In genomic region chr1:167247886-167248285, GRCm38 (mm10) we compare ENCODE assay signal across 18 mouse cellular contexts. TPM values are rescaled to one million over a fixed set of nuclear protein-coding genes. Genes with fewer than 3 reads are reported as not detected.
DNase-seq lines count a peak whose midpoint lies in the region; ATAC-seq lines count a peak whose summit lies in the region.
"Had no signal": no experiment of that assay in that cellular context is flagged by ENCODE, and none has a peak within 500 bp of the region (broad histone marks: within the 10 kb centered on the region; RNA-seq: fewer than 3 reads in every experiment).

No protein-coding gene starts in this region.

- no peak overlapping the region for H3K9ac ChIP-seq in forebrain, embryonic 16.5 days (replicated peaks; ENCODE audit: low read depth, low read length)
- H3K9ac ChIP-seq in forebrain, embryonic 14.5 days (ENCODE audit: low read length) = no peak overlapping the region
- no peak overlapping the region for H3K9ac ChIP-seq in lung, embryonic 16.5 days (ENCODE audit: low read length)
- H3K9ac ChIP-seq in stomach, embryonic 15.5 days = no peak overlapping the region
- H3K9ac ChIP-seq: hindbrain, embryonic 14.5 days; intestine, embryonic 15.5 days; limb, embryonic 12.5 days; liver, embryonic 15.5 days had no signal

- no peak overlapping the region for H3K27ac ChIP-seq in forebrain, embryonic 16.5 days (ENCODE audit: low read length)
- H3K27ac ChIP-seq in forebrain, embryonic 14.5 days (ENCODE audit: low read depth, low read length) = no peak overlapping the region
- H3K27ac ChIP-seq in lung, embryonic 16.5 days (ENCODE audit: low read length) = peak overlapping the region; percentile 57
- peak overlapping the region; percentile 12; the same call in 1 of the 2 replicates for H3K27ac ChIP-seq in stomach, embryonic 15.5 days
- H3K27ac ChIP-seq: hindbrain, embryonic 14.5 days; intestine, embryonic 15.5 days; limb, embryonic 12.5 days; liver, embryonic 15.5 days had no signal

- no peak overlapping the region for H3K4me3 ChIP-seq in forebrain, embryonic 16.5 days (replicated peaks; ENCODE audit: low read length)
- H3K4me3 ChIP-seq in forebrain, embryonic 14.5 days (ENCODE audit: low read depth, low read length) = no peak overlapping the region
- no peak overlapping the region for H3K4me3 ChIP-seq in lung, embryonic 16.5 days (ENCODE audit: low read length)
- H3K4me3 ChIP-seq in stomach, embryonic 15.5 days (replicated peaks) = no peak overlapping the region
- H3K4me3 ChIP-seq: intestine, embryonic 15.5 days; limb, embryonic 12.5 days; liver, embryonic 15.5 days; megakaryocyte, embryonic 14.5 days had no signal

- peaks cover 13% of the 10 kb centered on the region for H3K4me1 ChIP-seq in forebrain, embryonic 16.5 days (replicated peaks; ENCODE audit: control insufficient read depth, insufficient read depth, low read length)
- peaks cover 23% of the 10 kb centered on the region for H3K4me1 ChIP-seq in forebrain, embryonic 14.5 days (ENCODE audit: control insufficient read depth, insufficient read depth, low read length)
- H3K4me1 ChIP-seq in lung, embryonic 16.5 days (replicated peaks; ENCODE audit: control insufficient read depth, insufficient read depth, low read length) = peaks cover 48% of the 10 kb centered on the region
- H3K4me1 ChIP-seq in stomach, embryonic 15.5 days = peaks cover 28% of the 10 kb centered on the region

- DNase-seq in forebrain, embryonic 14.5 days (ENCODE audit: low spot score) = no peak
- DNase-seq in lung, postnatal 36 days = no peak
- DNase-seq in thymus, postnatal 4 days = peak; percentile 67
- DNase-seq in heart, postnatal 10 days = no peak
- DNase-seq: adrenal gland, postnatal 10 days; cerebellum, adult 11-12 months; gastrocnemius, postnatal 25 days; heart, postnatal 14 days; right cerebral cortex, postnatal 4 days had no signal

- intact Hi-C loops in heart, postnatal 10 days (cut with DNase I) = no loop called here

- WGBS in forebrain, embryonic 16.5 days = 75% methylated on average over 9 of the region's 9 CpGs
- 72% methylated on average over 9 of the region's 9 CpGs for WGBS in forebrain, embryonic 14.5 days
- WGBS in lung, embryonic 16.5 days = 81% methylated on average over 9 of the region's 9 CpGs
- 78% methylated on average over 9 of the region's 9 CpGs for WGBS in stomach, embryonic 15.5 days

- no peaks in the 10 kb centered on the region for H3K36me3 ChIP-seq in forebrain, embryonic 16.5 days (ENCODE audit: control insufficient read depth, insufficient read depth)
- no peaks in the 10 kb centered on the region for H3K36me3 ChIP-seq in forebrain, embryonic 14.5 days (ENCODE audit: control insufficient read depth, insufficient read depth, low read length)
- no peaks in the 10 kb centered on the region for H3K36me3 ChIP-seq in lung, embryonic 16.5 days (ENCODE audit: control insufficient read depth, insufficient read depth, low read length)
- H3K36me3 ChIP-seq in stomach, embryonic 15.5 days = no peaks in the 10 kb centered on the region
- H3K36me3 ChIP-seq: intestine, embryonic 15.5 days; limb, embryonic 12.5 days; liver, embryonic 15.5 days had no signal

- no peaks in the 10 kb centered on the region for H3K27me3 ChIP-seq in forebrain, embryonic 16.5 days (replicated peaks; ENCODE audit: control insufficient read depth, insufficient read depth, low read length)
- H3K27me3 ChIP-seq in forebrain, embryonic 14.5 days (replicated peaks; ENCODE audit: control insufficient read depth, insufficient read depth, low read length) = no peaks in the 10 kb centered on the region
- H3K27me3 ChIP-seq in lung, embryonic 16.5 days (ENCODE audit: control insufficient read depth, insufficient read depth, low read depth, low read length) = no peaks in the 10 kb centered on the region
- H3K27me3 ChIP-seq in stomach, embryonic 15.5 days (replicated peaks) = no peaks in the 10 kb centered on the region
- H3K27me3 ChIP-seq: CH12.LX; intestine, embryonic 15.5 days; limb, embryonic 12.5 days; liver, embryonic 15.5 days; megakaryocyte, embryonic 14.5 days had no signal

- H3K4me2 ChIP-seq in forebrain, embryonic 16.5 days (ENCODE audit: low read length) = no peak overlapping the region
- no peak overlapping the region for H3K4me2 ChIP-seq in forebrain, embryonic 14.5 days (ENCODE audit: low read length)
- no peak overlapping the region for H3K4me2 ChIP-seq in lung, embryonic 16.5 days (ENCODE audit: low read depth, low read length)
- H3K4me2 ChIP-seq in stomach, embryonic 15.5 days = no peak overlapping the region
- H3K4me2 ChIP-seq: hindbrain, embryonic 14.5 days; intestine, embryonic 15.5 days; limb, embryonic 12.5 days had no signal

- ATAC-seq in forebrain, embryonic 16.5 days = peak; percentile 27; the same call in 1 of the 2 replicates
- ATAC-seq in forebrain, embryonic 14.5 days = no peak
- ATAC-seq in lung, embryonic 16.5 days (ENCODE audit: low read depth) = no peak
- ATAC-seq in stomach, embryonic 15.5 days (ENCODE audit: insufficient read depth, low FRiP score, low read depth) = no peak
- ATAC-seq: intestine, embryonic 15.5 days had no signal

- H3K9me3 ChIP-seq in forebrain, embryonic 16.5 days (ENCODE audit: control insufficient read depth, low read length) = no peaks in the 10 kb centered on the region
- no peaks in the 10 kb centered on the region for H3K9me3 ChIP-seq in forebrain, embryonic 14.5 days (replicated peaks; ENCODE audit: control insufficient read depth, low read length)
- no peaks in the 10 kb centered on the region for H3K9me3 ChIP-seq in lung, embryonic 16.5 days (ENCODE audit: control insufficient read depth, low read length)
- no peaks in the 10 kb centered on the region for H3K9me3 ChIP-seq in stomach, embryonic 15.5 days
- H3K9me3 ChIP-seq: intestine, embryonic 15.5 days; limb, embryonic 12.5 days; liver, embryonic 15.5 days; megakaryocyte, embryonic 14.5 days had no signal

RNA-seq across cellular contexts. Expression of gene Uck2, which starts 37.2 kb away (rescaled TPM):
- 62.7 and 70.3 TPM in 2 replicates for polyA plus RNA-seq in forebrain, embryonic 16.5 days (2015; fragmentation: Nextera tagmentation; extraction: Ambion mirVana)
- polyA plus RNA-seq in forebrain, embryonic 14.5 days (2014; fragmentation: Nextera tagmentation; extraction: Ambion mirVana) = 54.1 and 58.1 TPM in 2 replicates
- polyA plus RNA-seq in lung, embryonic 16.5 days (2015; fragmentation: Nextera tagmentation; extraction: Ambion mirVana) = 65.9 and 70.8 TPM in 2 replicates
- 73.3 and 79.9 TPM in 2 replicates for polyA plus RNA-seq in stomach, embryonic 15.5 days (2015; fragmentation: Nextera tagmentation; extraction: Ambion mirVana)
- 10 to 100 TPM; 55.1 to 56.9 TPM for total RNA-seq in heart, postnatal 10 days (2021)

Comparison
In these comparisons a context has a peak if more than half of its experiments do, and no peak if none do; other contexts are left out.
1. H3K27ac ChIP-seq: peak in lung, embryonic 16.5 days (single experiment) and stomach, embryonic 15.5 days (single experiment); none in forebrain, embryonic 16.5 days (single experiment) and forebrain, embryonic 14.5 days (single experiment).